Mouse (Mus musculus): ENCODE results near the gene Akap7.

GRCm38 (mm10) chr10:25297666-25298263, 9.9 kb downstream of the Akap7 start:
- no peak for TF ChIP-seq CTCF (IDR thresholded peaks at IDR 0.05; ENCODE audit: low read depth)
- no peak for TF ChIP-seq EP300 (IDR thresholded peaks at IDR 0.05; ENCODE audit: low read depth)
